Mouse (Mus musculus) natural killer cell, adult 2 months (primary cell): ENCODE data around the gene Art2b.
"Not testable (repeated sequence)": the region's sequence is repeated elsewhere in the genome, so short reads cannot be mapped to it uniquely, and the experiment has no call there.

Experiments used
- DNase-seq, 2 experiments: peaks; one replicate each; pipeline ENCODE4 v3.0.0; 2022; ENCODE audit warnings: low spot score in 2 of 2

The Art2b gene

DNA sequence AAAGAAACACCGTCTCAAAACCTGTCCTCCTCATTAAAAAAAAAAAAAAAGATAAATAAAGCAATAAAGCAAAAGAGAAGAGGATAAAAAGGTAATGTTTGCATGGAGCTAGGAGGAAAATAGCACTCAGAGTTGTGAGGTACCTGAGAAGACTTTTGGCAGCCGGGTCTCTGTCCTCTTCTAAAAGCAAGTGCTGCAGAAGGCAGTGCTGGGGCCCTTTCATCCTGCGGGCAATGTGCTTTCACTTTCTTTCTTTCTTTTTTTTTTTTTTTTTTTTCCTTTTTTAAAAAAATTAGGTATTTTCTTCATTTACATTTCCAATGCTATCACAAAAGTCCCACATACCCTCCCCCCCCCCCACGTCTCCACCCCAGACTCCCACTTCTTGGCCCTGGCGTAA is at the start of gene Art2b:
TSS of gene Art2b (minus strand) at position 193 of the 400 bp plus-strand sequence.
- no peak for DNase-seq

DNA sequence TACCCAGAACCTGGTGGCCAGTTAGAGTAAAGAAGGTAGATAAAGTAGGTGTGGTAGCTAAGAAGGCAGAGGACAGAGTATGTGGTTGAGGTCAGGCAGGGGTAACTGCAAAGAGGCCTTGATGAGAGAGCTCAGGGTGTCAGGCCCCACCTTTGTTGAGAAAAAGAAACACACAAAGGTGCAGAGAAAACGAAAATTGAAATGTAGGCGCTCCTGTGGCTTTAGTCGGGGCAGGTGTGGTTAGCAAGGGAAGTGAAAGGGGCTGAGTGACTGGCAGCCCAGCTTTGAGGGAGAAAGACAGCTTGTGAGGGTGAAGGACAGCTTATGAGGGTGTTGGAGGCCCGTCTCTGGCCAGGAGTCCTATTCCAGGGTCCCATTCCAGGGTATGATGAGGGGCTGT is 49.1 kb upstream of the Art2b start:
- DNase-seq = peak; percentile 47 to 60

DNA sequence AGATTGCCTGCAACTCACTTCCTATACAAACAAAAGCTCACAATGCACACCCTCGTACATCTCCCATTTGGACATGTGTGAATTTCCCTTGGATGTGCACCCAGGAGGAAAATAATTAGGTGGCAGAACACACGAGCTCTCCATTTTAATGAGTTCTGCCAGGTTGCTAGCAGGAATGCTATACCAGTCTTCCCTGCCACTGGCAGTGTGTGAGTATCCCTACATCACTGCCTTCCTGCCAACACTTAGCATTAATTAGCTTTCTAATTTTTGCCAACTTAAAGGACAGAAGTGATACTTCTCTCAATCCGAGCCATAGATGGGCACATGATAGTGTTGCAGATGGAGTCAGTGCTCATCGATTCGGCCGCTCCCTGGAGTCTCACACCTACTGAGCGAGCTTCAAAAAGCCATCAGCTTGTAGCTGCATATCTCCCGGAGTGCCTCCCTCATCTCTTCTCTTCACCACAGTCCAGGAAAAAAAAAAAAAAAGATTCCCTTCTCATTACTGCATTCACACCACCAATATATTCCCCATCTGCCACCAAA is 48.3 kb upstream of the Art2b start:
- no peak for DNase-seq

DNA sequence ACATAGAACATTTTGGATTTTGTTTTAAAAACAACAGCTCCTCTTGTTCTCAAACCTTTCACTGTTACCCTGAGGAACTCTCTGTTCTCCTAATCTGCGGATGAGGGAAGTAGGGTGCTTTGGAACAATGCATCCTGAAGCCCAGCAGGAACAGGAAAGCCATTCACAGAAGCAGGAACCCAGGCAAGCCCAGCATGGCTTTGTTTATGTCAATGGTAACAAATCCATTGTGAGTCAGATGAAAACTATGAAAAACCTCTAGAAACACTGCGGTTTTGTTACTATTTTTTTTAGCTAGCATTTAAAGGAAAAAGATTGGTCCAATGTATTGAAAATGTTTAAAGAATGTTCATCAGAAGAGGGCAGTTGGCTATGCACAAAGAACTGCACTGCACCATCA is 43.1 kb upstream of the Art2b start:
- DNase-seq = no peak

DNA sequence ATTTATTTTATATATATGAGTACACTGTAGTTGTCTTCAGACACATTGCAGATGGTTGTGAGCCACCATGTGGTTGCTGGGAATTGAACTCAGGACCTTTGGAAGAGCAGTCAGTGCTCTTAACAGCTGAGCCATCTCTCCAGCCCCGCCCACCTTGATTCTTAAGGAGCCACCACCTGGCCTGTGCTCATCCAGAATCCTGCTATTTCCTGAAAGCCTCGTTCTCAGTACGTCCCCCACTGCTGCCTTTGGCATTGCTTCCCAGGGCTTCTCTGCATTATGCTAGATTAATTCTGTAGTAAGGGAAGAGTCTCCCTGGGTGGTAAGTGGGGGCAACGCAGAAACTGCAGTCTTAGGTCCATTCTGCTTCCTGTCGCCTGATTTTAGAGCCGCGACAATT is 41.8 kb upstream of the Art2b start:
- DNase-seq = not testable (repeated sequence)

DNA sequence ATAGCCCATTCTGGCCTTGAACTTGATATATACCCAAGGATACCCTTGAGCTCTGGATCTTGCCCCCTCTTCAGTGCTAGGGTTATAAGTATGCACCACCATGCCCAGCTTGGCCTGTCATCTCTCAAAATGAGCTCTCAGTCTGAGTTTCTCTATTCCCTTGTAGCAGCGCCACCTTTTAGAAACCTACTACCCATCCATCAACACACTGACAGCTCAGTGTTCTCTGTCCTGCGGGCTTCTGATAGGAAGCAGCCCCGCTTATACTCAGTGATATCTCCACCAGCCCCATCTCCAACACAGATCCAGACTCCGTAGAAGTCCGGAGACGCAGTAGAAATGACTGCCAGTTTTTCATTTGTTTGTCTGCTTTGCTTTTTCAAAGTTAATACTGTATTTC is 38.9 kb upstream of the Art2b start:
- DNase-seq = no peak

DNA sequence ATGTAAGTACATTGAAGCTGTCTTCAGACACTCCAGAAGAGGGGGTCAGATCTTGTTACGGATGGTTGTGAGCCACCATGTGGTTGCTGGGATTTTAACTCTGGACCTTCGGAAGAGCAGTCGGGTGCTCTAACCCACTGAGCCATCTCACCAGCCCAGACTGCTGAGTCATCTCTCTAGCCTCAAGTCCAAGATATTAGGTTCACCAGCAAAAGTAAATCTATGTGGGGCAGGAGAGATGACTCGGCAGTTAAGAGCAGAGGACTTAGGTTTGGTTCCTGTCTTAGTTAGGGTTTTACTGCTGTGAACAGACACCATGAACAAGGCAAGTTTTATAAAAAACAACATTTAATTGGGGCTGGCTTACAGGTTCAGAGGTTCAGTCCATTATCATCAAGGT is 36.5 kb upstream of the Art2b start:
- not testable (repeated sequence) for DNase-seq

DNA sequence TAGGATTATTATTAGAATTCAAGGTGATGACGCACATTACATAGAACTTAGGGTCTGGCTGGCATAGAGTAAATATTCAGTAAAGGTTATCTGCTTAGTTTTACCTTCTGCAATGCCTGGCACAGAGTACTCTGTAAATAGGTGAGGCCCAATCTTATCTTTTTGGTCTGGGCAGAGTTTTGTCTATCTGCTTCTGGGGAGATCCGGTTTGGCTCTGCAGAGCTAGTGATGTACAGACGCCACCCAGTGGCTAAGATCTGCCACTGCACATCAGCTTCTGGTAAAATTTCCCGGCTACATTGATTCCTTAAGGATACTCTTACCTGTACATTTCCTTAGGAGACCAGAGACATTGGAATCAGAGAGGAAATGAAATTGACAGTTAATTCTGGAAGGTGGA is 35.0 kb upstream of the Art2b start:
- peak; percentile 34 to 37 for DNase-seq

DNA sequence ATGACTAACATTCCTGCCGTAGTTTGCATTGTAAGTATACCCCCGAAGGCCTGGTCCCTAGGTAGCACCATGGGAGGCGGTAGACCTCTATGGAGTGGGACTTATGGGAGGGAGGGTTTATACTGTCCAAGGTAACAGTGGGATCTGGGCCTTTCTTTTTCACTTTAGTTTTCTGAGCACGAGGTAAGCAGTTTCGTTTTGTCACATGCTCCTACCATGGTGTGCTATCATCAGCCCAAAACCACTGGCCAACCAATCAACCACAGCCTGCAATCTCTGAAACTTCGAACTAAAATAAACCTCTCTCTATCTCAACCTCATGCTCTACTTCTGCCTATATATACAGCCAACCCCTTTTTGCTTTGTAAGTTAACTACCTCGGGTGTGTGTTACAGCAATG is 32.9 kb upstream of the Art2b start:
- DNase-seq = peak; percentile 10 to 26

DNA sequence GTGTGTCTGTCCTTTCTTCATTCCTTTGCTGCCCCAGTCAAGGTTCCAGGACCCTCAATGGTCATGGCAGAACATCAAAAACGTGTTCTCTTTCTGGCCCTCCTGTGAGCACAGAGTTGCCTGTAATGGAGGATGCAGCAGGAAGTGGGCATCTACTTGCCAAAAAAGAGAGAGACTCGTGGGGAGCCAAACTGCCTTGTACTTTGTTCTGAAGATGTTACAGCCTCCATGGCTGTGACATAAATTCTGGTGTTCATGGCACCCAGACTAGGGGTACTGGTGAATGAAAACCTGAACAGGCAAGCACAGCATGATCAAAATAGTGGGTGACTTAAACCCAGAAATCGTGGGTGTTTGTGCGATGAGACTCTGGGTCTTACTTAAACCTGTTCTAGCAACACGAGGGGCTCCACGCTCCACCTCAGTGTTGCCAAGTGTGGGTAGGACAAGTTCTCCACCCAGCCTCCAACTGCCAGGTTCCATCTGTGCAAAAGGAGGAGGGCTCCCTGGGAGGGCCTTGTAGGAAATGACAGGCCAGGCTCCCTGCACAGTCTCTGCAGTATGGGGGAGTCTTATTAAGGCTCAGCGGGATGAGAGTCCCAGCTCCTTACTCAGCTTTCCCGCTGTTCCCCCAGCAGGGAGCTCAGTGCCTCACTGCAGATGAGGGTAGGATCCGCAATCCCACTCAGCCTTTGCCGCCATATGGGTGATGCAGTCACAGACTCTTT is 32.2 kb upstream of the Art2b start:
- DNase-seq = no peak

DNA sequence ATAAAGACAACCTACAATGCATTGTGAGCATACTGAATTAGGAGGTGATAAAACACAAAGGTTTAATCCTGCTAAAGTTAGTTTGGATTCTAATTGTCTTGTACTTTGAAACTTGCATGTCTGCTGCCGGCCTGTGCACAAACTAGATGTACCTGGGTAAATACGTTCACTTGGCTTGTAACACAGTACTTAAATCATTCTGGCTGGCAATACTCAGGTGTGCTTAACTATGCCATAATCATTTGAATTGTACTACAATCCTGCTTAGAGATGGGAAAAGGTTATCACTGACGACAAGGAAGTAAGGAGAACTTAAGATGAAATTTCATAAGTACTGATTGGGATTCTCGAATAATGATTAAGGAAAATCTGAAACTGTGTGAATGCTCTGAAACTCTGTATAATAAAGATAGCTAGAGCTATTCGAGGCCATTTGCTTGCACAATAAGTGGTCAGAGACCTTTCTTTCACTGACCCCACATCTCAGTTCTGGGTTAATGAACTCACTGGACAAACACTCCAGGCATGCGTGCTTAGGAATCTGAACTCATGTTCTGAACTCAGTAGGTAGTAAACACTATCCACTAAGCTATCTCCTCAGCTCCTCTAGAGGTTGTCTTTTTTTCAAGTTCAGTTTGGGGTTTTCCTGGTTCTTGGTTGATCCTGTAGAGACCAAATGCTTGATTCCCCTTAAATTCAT is 30.9 kb upstream of the Art2b start:
- no peak for DNase-seq

DNA sequence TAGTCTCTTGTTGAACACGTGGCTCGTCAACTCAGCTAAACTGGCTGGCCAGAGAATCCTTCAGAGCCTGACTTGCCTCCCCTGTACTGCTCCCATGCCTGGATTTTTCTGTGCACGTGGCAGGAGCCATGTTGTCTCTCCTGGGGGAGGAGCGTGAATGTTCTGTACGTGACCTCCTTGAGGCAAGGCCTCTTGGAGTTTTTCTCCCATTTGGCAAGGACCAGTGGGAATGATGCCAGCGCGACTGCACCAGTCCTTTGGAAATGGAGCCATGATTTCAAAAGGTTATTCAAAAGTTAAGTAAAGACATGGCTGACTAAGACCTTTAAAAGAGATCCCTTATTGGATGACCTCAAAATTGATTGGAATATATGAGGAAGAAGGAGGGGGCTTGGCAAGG is 30.0 kb upstream of the Art2b start:
- DNase-seq = no peak

DNA sequence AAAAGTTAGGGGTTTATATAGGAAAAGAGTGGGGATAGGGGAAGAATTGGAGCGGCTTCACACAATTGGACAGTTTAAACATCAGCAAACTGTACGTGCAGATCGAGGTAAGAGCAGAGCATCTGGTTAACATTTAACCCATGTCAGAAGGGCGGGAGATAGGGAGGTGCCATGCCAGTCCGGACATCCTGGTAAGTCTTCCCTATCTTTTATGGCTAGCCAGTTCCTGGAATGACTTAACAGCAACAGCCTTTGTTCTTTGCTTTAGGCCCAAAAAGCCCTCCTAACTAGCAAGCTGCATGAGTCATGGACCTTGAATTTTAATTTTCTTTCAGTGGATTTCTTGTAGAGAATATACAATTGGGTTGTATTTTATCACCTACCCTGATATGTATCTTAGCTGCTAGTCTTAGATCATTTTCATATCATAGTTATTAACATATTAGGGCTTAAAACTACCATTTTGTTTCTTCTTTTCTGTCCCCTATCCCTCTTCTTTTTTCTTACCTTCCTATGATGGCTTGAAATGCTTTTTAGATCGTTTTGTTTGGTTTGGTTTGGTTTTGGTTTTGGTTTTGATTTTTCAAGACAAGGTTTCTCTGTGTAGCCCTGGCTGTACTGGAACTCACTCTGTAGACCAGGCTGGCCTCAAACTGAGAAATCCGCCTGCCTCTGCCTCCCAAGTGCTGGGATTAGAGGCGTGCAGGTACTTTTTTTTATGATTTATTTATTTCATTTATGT is 27.6 kb upstream of the Art2b start:
- DNase-seq = not testable (repeated sequence)

DNA sequence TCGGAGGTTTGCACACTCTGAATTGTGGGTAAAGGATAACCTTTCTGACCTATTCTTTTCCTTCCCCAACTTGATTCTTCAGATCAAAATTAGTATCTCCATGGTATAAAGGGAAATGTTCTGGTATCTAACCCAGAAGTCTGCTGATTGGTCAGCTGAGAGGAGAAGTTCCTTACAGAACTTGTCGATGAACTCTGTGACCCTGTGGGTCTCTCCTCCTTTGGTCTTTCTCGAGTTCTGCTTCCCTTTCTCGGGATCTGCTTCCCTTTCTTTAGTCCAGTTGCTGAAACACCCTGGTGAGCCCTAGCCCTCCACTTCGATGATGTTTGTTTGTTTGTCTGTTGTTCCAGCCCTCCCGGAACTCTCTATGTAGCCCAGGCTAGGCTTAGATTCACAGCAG is 22.4 kb upstream of the Art2b start:
- DNase-seq = no peak

DNA sequence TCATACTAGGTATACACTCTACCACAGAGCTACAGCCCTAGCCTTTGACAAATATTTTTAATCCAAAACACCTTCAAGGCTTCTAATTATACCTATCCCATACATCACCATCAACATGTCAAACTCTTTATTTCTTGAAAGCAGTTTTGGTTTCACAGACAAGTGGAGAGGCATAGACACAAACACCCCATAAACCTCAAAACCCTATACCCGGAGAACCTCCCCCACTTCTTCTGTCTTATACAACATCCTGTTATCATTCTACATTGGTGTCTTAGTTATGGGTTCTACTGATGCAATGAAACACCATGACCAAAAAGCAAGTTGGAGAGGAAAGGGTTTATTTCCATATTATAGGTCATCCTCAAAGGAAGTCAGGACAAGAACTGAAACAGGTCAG is 15.0 kb upstream of the Art2b start:
- peak in 1 of 2 experiments; percentile 43 for DNase-seq

DNA sequence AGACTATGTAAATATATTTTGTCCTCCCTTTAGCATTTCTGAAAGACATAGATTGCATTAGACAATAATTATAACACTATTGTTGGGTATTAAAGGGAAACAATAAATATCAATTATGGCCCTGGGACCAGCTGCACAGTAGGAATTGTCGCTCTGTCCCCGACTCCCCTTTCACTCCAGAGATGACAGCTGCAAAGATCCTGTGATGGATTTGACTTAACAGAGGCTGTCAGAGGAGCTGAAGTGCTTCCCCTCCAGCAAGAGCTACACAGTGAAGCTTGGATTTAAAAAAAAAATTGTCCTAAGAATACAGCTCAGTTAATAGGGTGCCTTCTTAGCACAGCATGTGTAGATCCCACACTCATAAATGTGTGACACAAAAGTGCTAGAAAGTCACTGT is 13.1 kb upstream of the Art2b start:
- no peak for DNase-seq

DNA sequence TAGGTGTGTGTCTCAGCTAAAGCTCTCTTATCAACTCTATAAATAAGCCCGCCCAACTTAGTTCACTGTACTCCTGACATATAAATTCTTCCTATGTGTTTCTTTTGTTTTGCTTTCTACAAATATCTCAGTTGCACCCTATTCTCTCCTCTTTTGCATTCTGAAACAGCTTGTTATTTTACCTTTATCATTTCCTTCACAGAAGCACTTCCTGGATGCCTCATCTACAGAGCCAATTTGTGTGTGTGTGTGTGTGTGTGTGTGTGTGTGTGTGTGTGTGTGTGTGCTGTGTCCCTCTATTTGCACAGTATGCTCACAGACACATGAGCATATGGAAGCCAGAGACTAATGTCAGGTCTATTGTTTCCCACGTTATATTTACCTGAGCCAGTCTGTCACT is 9.6 kb upstream of the Art2b start:
- no peak for DNase-seq

DNA sequence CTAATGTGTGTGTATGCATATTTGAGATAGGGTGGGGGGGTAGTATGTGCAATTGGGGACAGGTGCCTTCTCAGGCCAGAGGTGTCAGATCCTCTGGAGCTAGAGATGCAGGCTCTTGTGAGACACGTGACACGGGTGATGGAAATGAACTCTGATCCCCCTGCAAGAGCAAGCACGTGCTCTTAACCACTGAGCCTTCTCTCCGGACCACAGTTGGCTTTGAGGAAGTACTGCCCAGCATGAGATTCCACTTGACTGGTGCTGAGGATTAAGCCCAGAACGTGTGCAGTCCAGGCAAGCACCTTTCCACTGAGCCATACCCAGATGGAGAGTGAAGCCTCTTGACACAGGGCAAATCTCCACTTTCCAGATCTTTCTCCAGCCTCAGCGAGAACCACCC is 1.1 kb downstream of the Art2b start:
- DNase-seq = not testable (repeated sequence)

DNA sequence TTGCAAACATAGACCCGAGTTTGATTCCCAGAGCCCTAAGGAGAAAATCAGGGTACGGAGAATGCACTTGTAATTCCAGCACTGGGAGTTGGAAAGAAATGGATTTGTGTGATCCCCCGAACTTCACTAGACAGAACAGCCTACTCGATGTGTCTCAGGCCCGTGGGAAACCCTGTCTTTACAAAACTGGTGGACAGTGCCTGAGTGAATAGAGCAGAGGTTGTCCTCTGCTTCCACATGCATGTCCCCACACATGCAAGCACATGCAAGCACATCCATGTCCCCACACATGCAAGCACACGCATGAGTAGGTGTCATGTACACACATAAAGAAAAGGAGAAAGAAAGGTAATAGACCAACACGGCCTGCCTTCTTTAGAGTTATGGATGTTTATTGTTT is 3.4 kb downstream of the Art2b start:
- no peak for DNase-seq

DNA sequence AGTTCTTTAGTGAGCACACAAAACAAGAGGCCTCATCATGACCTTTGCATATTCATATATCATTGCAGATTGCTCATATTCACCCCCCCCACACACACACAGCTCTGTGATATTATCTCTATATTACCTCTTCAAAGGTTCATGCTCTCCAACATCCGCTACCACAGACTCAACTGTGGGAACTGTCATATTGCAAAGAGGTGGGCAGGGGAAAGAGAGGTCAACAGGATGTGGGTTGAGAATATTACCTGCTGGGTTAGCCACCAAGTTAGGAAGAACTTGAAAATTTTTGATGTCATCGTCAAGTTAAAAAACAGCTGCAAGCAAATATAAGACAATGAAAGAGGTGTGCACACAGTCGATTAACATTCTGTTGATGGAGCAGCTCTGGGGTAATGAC is 4.5 kb downstream of the Art2b start:
- DNase-seq = peak; percentile 63 to 67

DNA sequence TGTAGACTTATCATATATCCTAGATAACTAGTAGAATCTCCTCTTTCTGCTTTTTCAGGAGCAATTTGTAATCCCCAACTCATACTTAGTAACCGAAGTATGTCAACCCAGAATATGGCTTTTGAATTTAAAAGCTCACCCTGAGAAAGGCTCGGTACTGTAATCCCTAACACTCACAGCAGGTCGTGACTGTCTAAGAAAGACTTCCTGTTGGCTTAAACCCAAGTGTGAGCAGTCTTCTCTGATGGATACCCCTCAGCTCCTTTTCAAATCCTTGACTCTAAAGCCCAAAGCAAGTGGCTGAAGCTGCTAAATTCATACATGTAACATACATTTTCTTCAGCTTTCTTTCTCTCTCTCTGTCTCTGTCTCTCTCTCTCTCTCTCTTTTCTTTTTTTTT is 11.0 kb downstream of the Art2b start:
- no peak for DNase-seq

DNA sequence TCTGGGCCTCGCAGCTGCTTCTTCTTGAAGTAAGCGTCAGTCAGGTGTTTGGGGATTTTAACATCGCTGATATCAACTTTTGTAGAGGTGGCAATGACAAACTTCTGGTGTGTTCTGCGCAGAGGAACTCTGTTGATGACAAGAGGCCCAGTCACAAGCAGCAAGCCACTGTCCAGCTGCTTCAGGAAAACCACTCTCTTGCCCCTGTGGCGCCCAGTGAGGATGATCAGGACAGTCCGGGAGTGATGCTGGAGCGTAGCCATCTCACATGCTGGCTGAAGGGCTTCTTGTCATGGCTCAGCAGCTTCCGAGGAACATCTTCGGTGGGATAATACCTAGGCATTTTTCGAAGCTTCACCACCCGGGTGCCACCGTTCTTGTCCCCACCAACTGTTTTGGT is 11.8 kb downstream of the Art2b start:
- DNase-seq = not testable (repeated sequence)

DNA sequence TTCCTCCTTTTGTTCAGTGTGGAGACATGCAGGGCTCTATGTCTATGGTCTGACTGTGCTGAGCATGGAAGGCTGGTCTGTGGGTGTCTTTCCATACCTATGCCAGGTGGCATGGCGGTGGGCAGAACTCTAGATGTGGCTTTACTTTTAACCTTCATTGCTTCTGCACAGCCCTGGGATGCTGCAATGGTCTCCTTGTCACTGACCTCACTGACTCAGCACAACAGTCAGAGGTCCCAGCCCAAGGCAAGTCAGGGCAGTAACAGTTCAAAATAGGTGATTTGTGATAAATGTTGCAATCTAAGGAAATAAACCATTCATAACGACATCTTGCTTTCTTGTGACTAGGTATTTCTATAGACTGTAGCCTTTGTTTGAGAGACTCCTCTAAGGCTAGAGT is 21.3 kb downstream of the Art2b start:
- DNase-seq = no peak
